Mouse (Mus musculus): ENCODE data around the gene Ajuba.

DNA sequence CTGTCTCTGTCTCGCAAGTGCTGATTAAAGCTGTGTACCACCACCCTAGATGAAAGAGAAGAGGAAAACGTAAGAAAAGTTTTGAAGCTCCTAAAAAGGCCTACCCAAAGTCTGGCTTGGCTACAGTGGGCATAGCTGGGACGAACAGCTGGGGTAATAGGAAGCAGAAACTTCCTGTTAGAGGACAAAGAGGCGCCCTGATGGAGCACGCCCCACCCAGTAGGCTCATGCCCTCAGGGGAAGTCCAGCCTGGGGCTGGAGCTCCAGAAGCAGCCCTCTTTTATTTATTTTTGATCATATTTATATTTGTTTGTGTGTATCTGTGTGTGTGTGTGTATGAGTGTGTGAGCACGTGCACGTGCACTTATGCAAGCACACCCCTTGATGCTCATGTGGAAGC is 2.3 kb upstream of the Ajuba start:
- no peak for TF ChIP-seq CTCF (IDR thresholded peaks at IDR 0.05; ENCODE audit: low read depth, low read length)
- TF ChIP-seq POLR2A (IDR thresholded peaks at IDR 0.05; ENCODE audit: borderline replicate concordance, low read depth, low read length), result no peak
